Mouse (Mus musculus) embryonic facial prominence, embryonic 10.5 days (tissue): Measurements from ENCODE around the gene Olfr1138. TPM values are rescaled to one million over a fixed set of nuclear protein-coding genes. Genes with fewer than 3 reads are reported as not detected.

ENCODE experiments used
- DNase-seq: peaks from one replicate; pipeline ENCODE4 v3.0.0-alpha.2; 2017; ENCODE audit warnings: low spot score
- H3K27ac ChIP-seq: fragments of 300-500 bp; sonication (generic); replicated peaks from 2 replicates; pipeline ENCODE4 v1.5.1; 2016; ENCODE audit warnings: mild to moderate bottlenecking
- H3K27me3 ChIP-seq: fragments of 300-500 bp; sonication (generic); replicated peaks from 2 replicates; pipeline ENCODE4 v1.6.1; 2016; ENCODE audit warnings: low read depth, mild to moderate bottlenecking; ENCODE audit not compliant: poor library complexity, severe bottlenecking
- H3K36me3 ChIP-seq: fragments of 300-500 bp; sonication (generic); replicated peaks from 2 replicates; pipeline ENCODE4 v1.6.1; 2016; ENCODE audit warnings: mild to moderate bottlenecking, moderate library complexity
- H3K4me1 ChIP-seq: fragments of 300-500 bp; sonication (generic); 2 replicates; pipeline ENCODE4 v1.6.1; 2016
- H3K4me3 ChIP-seq: fragments of 300-500 bp; sonication (generic); 2 replicates; pipeline ENCODE4 v1.5.1; 2016; ENCODE audit warnings: mild to moderate bottlenecking, moderate library complexity
- H3K9me3 ChIP-seq: fragments of 300-500 bp; sonication (generic); 2 replicates; pipeline ENCODE4 v1.6.1; 2016; ENCODE audit warnings: mild to moderate bottlenecking
- WGBS: fragments of 180-500 bp; shearing (Covaris S2); methylation state at CpG from one replicate; pipeline ENCODE4 v1.1.7; 2016; 5-methylcytosine and 5-hydroxymethylcytosine counted together
- polyA plus RNA-seq: library from polyadenylated mRNA; unstranded; fragments of >200 nt; fragmentation: Nextera tagmentation; extraction: Ambion mirVana; gene quantifications from 2 replicates; pipeline ENCODE4 v1.2.1, GENCODE M21; 2016

Olfr1138 gene
- not detected in 2 replicates for polyA plus RNA-seq

- no peaks in the 10 kb centered on the region for H3K4me1 ChIP-seq
- WGBS, result 83% methylated on average over 1 of the region's 1 CpGs
- H3K36me3 ChIP-seq, result no peaks in the 10 kb centered on the region
- H3K9me3 ChIP-seq, result no peaks in the 10 kb centered on the region
- no peak within 1 kb of the TSS for H3K4me3 ChIP-seq
- no peaks in the 10 kb centered on the region for H3K27me3 ChIP-seq
- H3K27ac ChIP-seq, result no peak within 1 kb of the TSS
- DNase-seq, result no peak
Observed at GRCm38 (mm10) chr2:87739878-87740277, at the start of gene Olfr1138. Olfr1138 (minus strand) TSS chr2:87739978.

GRCm38 (mm10) chr2:87779183-87779582, 39.4 kb upstream of the Olfr1138 start, which contains the start of gene Olfr152:
Olfr152 (plus strand) TSS chr2:87779483.
- Histone ChIP-seq H3K27ac (no peak within 1 kb of the TSS), H3K9me3 (no peaks in the 10 kb centered on the region), H3K4me3 (no peak within 1 kb of the TSS), H3K4me1 (no peaks in the 10 kb centered on the region), H3K36me3 (no peaks in the 10 kb centered on the region), H3K27me3 (no peaks in the 10 kb centered on the region)
- no peak for DNase-seq
- WGBS, result 85% methylated on average over 4 of the region's 4 CpGs

- Histone ChIP-seq H3K27me3 (no peaks in the 10 kb centered on the region), H3K4me1 (no peaks in the 10 kb centered on the region), H3K36me3 (no peaks in the 10 kb centered on the region), H3K9me3 (no peaks in the 10 kb centered on the region), H3K4me3 (no peak overlapping the region), H3K27ac (no peak overlapping the region)
- no peak for DNase-seq
- 57% methylated on average over 1 of the region's 1 CpGs for whole genome bisulfite sequencing
Observed at GRCm38 (mm10) chr2:87776143-87776542, 36.4 kb upstream of the Olfr1138 start.

GRCm38 (mm10) chr2:87753891-87754290, 14.1 kb upstream of the Olfr1138 start, which contains the start of gene Olfr1141:
Olfr1141 (minus strand) TSS chr2:87753991.
- Histone ChIP-seq H3K9me3 (no peaks in the 10 kb centered on the region), H3K27me3 (no peaks in the 10 kb centered on the region), H3K4me1 (no peaks in the 10 kb centered on the region), H3K36me3 (no peaks in the 10 kb centered on the region), H3K27ac (no peak within 1 kb of the TSS), H3K4me3 (no peak within 1 kb of the TSS)
- 91% methylated on average over 1 of the region's 1 CpGs for WGBS
- no peak for DNase-seq

- 85% methylated on average over 3 of the region's 3 CpGs for WGBS
- no peak within 1 kb of the TSS for H3K4me3 ChIP-seq
- no peaks in the 10 kb centered on the region for H3K9me3 ChIP-seq
- DNase-seq, result no peak
- H3K36me3 ChIP-seq, result no peaks in the 10 kb centered on the region
- no peaks in the 10 kb centered on the region for H3K4me1 ChIP-seq
- H3K27me3 ChIP-seq, result no peaks in the 10 kb centered on the region
- H3K27ac ChIP-seq, result no peak within 1 kb of the TSS
Observed at GRCm38 (mm10) chr2:87743452-87743851, 3.7 kb upstream of the Olfr1138 start, which contains the start of gene Olfr1140. Olfr1140 (plus strand) TSS chr2:87743752.

GRCm38 (mm10) chr2:87713079-87713478, 26.7 kb downstream of the Olfr1138 start, which contains the start of gene Olfr1137:
Olfr1137 (minus strand) TSS chr2:87713179.
- Histone ChIP-seq H3K4me3 (no peak within 1 kb of the TSS), H3K4me1 (no peaks in the 10 kb centered on the region), H3K9me3 (no peaks in the 10 kb centered on the region), H3K27ac (no peak within 1 kb of the TSS), H3K27me3 (no peaks in the 10 kb centered on the region), H3K36me3 (no peaks in the 10 kb centered on the region)
- no peak for DNase-seq

GRCm38 (mm10) chr2:87693847-87694246, 45.9 kb downstream of the Olfr1138 start, which contains the start of gene Olfr1136:
Olfr1136 (minus strand) TSS chr2:87693947.
- DNase-seq, result no peak
- H3K9me3 ChIP-seq, result no peaks in the 10 kb centered on the region
- H3K27ac ChIP-seq, result no peak within 1 kb of the TSS
- no peaks in the 10 kb centered on the region for H3K27me3 ChIP-seq
- no peaks in the 10 kb centered on the region for H3K4me1 ChIP-seq
- H3K4me3 ChIP-seq, result no peak within 1 kb of the TSS
- no peaks in the 10 kb centered on the region for H3K36me3 ChIP-seq

Other genes with a start within 250 kb of the Olfr1138 start
- not detected in 2 replicates for gene Pramel7, start 242.9 kb downstream of the Olfr1138 start, polyA plus RNA-seq
- gene Pramel6, start 233.4 kb downstream of the Olfr1138 start, polyA plus RNA-seq, result not detected in 2 replicates
- gene Olfr153, start 208.2 kb downstream of the Olfr1138 start, polyA plus RNA-seq, result not detected in 2 replicates
- not detected in 2 replicates for gene Olfr1128, start 194.4 kb downstream of the Olfr1138 start, polyA plus RNA-seq
- not detected in 2 replicates for gene Olfr1129, start 166.1 kb downstream of the Olfr1138 start, polyA plus RNA-seq
- not detected in 2 replicates for gene Olfr1130, start 133.8 kb downstream of the Olfr1138 start, polyA plus RNA-seq
- not detected in 2 replicates for gene Olfr1131, start 112.9 kb downstream of the Olfr1138 start, polyA plus RNA-seq
- not detected in 2 replicates for gene Olfr1132, start 102.4 kb downstream of the Olfr1138 start, polyA plus RNA-seq
- not detected in 2 replicates for gene Olfr1133, start 92.6 kb downstream of the Olfr1138 start, polyA plus RNA-seq
- gene Olfr1134, start 81.5 kb downstream of the Olfr1138 start, polyA plus RNA-seq, result not detected in 2 replicates
- not detected in 2 replicates for gene Olfr1135, start 66.3 kb downstream of the Olfr1138 start, polyA plus RNA-seq
- gene Olfr1136, start 46.0 kb downstream of the Olfr1138 start, polyA plus RNA-seq, result not detected in 2 replicates
- gene Olfr1137, start 26.8 kb downstream of the Olfr1138 start, polyA plus RNA-seq, result not detected in 2 replicates
- not detected in 2 replicates for gene Olfr1140, start 3.8 kb upstream of the Olfr1138 start, polyA plus RNA-seq
- gene Olfr1141, start 14.0 kb upstream of the Olfr1138 start, polyA plus RNA-seq, result not detected in 2 replicates
- gene Olfr152, start 39.5 kb upstream of the Olfr1138 start, polyA plus RNA-seq, result not detected in 2 replicates
- gene Olfr1143, start 60.6 kb upstream of the Olfr1138 start, polyA plus RNA-seq, result not detected in 2 replicates
- gene Olfr1145, start 69.8 kb upstream of the Olfr1138 start, polyA plus RNA-seq, result not detected in 2 replicates
- gene Olfr1148, start 90.6 kb upstream of the Olfr1138 start, polyA plus RNA-seq, result not detected in 2 replicates
- not detected in 2 replicates for gene Olfr1150-ps1, start 104.0 kb upstream of the Olfr1138 start, polyA plus RNA-seq
- gene Olfr1151, start 115.9 kb upstream of the Olfr1138 start, polyA plus RNA-seq, result not detected in 2 replicates
- gene Olfr1152, start 126.5 kb upstream of the Olfr1138 start, polyA plus RNA-seq, result not detected in 2 replicates
- not detected in 2 replicates for gene Olfr1153, start 155.0 kb upstream of the Olfr1138 start, polyA plus RNA-seq
- gene Olfr1154, start 165.2 kb upstream of the Olfr1138 start, polyA plus RNA-seq, result not detected in 2 replicates
- not detected in 2 replicates for gene Olfr1155, start 205.2 kb upstream of the Olfr1138 start, polyA plus RNA-seq
- gene Olfr1156, start 213.1 kb upstream of the Olfr1138 start, polyA plus RNA-seq, result not detected in 2 replicates
- gene Olfr1157, start 228.3 kb upstream of the Olfr1138 start, polyA plus RNA-seq, result not detected in 2 replicates
- not detected in 2 replicates for gene Olfr74, start 234.7 kb upstream of the Olfr1138 start, polyA plus RNA-seq